Mouse (Mus musculus) liver, embryonic 14.5 days (tissue): Measurements from ENCODE around the gene B3gat3.

ENCODE experiments used
- CTCF ChIP-seq: IDR thresholded peaks from 2 replicates; pipeline ENCODE4 v1.5.1; 2016; ENCODE audit warnings: antibody characterized with exemption, low read depth, control low read depth
- EP300 ChIP-seq: IDR thresholded peaks from 2 replicates; pipeline ENCODE4 v1.6.1; 2016; ENCODE audit warnings: antibody characterized with exemption, low read depth

DNA sequence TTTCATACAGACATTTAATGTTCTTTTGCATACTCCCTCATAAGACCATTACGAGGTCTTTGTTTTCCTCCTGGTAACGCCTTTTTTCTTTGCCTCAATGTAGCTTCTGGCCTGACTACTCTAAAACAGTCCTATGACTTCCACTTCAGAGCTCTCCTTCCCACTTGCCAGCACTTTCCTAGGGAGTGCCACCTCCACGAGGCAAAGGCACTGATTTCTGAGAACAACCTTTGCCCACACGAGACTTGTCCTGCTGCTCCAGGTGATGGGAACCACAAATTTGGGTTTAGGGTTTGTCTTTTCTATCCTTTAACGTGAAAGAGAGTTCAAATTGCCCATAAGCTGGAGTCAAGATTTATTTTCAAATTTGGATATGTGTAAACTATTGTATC lies 46.0 kb downstream of the B3gat3 start:
- TF ChIP-seq EP300 (no peak), CTCF (no peak)
